Mouse (Mus musculus) regulatory T cell (primary cell): Measurements from ENCODE around the gene Sim2.

Experiments
- in situ Hi-C: fragments of 300-600 bp; cut with MboI, MseI; formaldehyde crosslinking; loops from one replicate; pipeline ENCODE4 v1.15.1; 2025; ENCODE audit warnings: high pct_unique_total_duplicates

Sim2 gene

GRCm38 (mm10) chr16:94163051-94163450 lies 78.3 kb downstream of the Sim2 start:
- in situ Hi-C loops: no loop called here

- in situ Hi-C loops: no loop called here
Measured at GRCm38 (mm10) chr16:94164236-94164635, 79.5 kb downstream of the Sim2 start.

- in situ Hi-C loops: no loop called here
Measured at GRCm38 (mm10) chr16:94164978-94165377, 80.2 kb downstream of the Sim2 start.

- in situ Hi-C loops: no loop called here
Measured at GRCm38 (mm10) chr16:94168655-94169545, 84.2 kb downstream of the Sim2 start.

GRCm38 (mm10) chr16:94170218-94170617 lies 85.5 kb downstream of the Sim2 start:
- in situ Hi-C loops: no loop called here

GRCm38 (mm10) chr16:94173361-94173760 lies 88.6 kb downstream of the Sim2 start:
- in situ Hi-C loops: no loop called here

GRCm38 (mm10) chr16:94175366-94175986 lies 90.7 kb downstream of the Sim2 start:
- in situ Hi-C loops: no loop called here
